Mouse (Mus musculus): Measurements from ENCODE around the gene Rpl12. TPM values are rescaled to one million over a fixed set of nuclear protein-coding genes. Genes with fewer than 3 reads are reported as not detected.
A peak's percentile ranks its signal among the peaks of the same experiment; 100 is the strongest.

Rpl12 gene
- 141 and 162 TPM in 2 replicates for polyA plus RNA-seq (2015; fragmentation: Nextera tagmentation; extraction: Ambion mirVana)

GRCm38 (mm10) chr2:32961192-32961995, at the start of gene Rpl12, which contains the start of gene Lrsam1:
Gene Rpl12 (plus strand): TSS chr2:32961559.
Gene Lrsam1 (minus strand): TSS chr2:32961614.
- Histone ChIP-seq H3K9me3 (ENCODE audit: control insufficient read depth, low read length) (no peaks in the 10 kb centered on the region), H3K4me1 (ENCODE audit: control insufficient read depth, insufficient read depth, low read length) (peaks cover 34% of the 10 kb centered on the region), H3K9ac (ENCODE audit: low read depth, low read length) (peak within 1 kb of the TSS; percentile 95), H3K4me2 (ENCODE audit: low read depth, low read length) (peak within 1 kb of the TSS; percentile 90), H3K27me3 (replicated peaks; ENCODE audit: control insufficient read depth, insufficient read depth, low read length) (no peaks in the 10 kb centered on the region), H3K4me3 (ENCODE audit: low read length) (peak within 1 kb of the TSS; percentile 96), H3K27ac (ENCODE audit: low read length) (peak within 1 kb of the TSS; percentile 92), H3K36me3 (ENCODE audit: control insufficient read depth, insufficient read depth, low read length) (peaks cover 20% of the 10 kb centered on the region)
- ATAC-seq, result peak; percentile 90
- WGBS, result 2% methylated on average over 55 of the region's 55 CpGs

- H3K36me3 ChIP-seq (ENCODE audit: control insufficient read depth, insufficient read depth, low read length), result peaks cover 7% of the 10 kb centered on the region
- WGBS, result 82% methylated on average over 7 of the region's 7 CpGs
- H3K4me2 ChIP-seq (ENCODE audit: low read depth, low read length), result no peak overlapping the region
- ATAC-seq, result no peak
- H3K9ac ChIP-seq (ENCODE audit: low read depth, low read length), result no peak overlapping the region
- H3K27ac ChIP-seq (ENCODE audit: low read length), result no peak overlapping the region
- no peak overlapping the region for H3K4me3 ChIP-seq (ENCODE audit: low read length)
- peaks cover 39% of the 10 kb centered on the region for H3K4me1 ChIP-seq (ENCODE audit: control insufficient read depth, insufficient read depth, low read length)
- no peaks in the 10 kb centered on the region for H3K27me3 ChIP-seq (replicated peaks; ENCODE audit: control insufficient read depth, insufficient read depth, low read length)
- no peaks in the 10 kb centered on the region for H3K9me3 ChIP-seq (ENCODE audit: control insufficient read depth, low read length)
Observed at GRCm38 (mm10) chr2:32911639-32912182, 49.6 kb upstream of the Rpl12 start.

- Histone ChIP-seq H3K27ac (ENCODE audit: low read length) (no peak overlapping the region), H3K36me3 (ENCODE audit: control insufficient read depth, insufficient read depth, low read length) (peaks cover 7% of the 10 kb centered on the region), H3K9me3 (ENCODE audit: control insufficient read depth, low read length) (no peaks in the 10 kb centered on the region), H3K4me3 (ENCODE audit: low read length) (no peak overlapping the region), H3K27me3 (replicated peaks; ENCODE audit: control insufficient read depth, insufficient read depth, low read length) (no peaks in the 10 kb centered on the region), H3K4me2 (ENCODE audit: low read depth, low read length) (no peak overlapping the region), H3K4me1 (ENCODE audit: control insufficient read depth, insufficient read depth, low read length) (peaks cover 33% of the 10 kb centered on the region), H3K9ac (ENCODE audit: low read depth, low read length) (0 out of 2 replicates have a peak overlapping the region, but pooled peaks have one; percentile 10)
- WGBS, result 30% methylated on average over 19 of the region's 19 CpGs
- no peak for ATAC-seq
Observed at GRCm38 (mm10) chr2:32912210-32912804, 49.1 kb upstream of the Rpl12 start.

DNA sequence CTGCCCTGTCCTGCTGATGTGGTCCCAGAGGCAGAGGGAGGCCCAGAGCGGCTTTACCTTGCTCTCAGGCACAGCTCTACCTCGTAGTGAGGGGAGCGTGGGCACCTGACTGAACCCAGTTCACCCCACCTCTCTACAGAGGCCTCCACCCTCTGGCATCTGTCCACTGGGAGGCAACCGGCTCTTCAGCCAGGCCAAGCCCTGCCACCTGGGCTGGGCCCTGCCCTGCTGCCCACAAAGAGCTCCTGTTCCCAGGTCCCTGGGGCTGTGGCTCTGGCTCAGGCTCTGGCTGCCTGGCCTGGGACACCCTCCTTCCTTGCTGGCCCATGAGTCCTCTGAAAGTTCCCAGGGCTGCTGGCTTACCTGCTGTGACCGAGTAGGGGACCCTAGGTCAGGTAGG, 47.0 kb upstream of the Rpl12 start:
- peaks cover 13% of the 10 kb centered on the region for H3K4me1 ChIP-seq (ENCODE audit: control insufficient read depth, insufficient read depth, low read length)
- H3K9ac ChIP-seq (ENCODE audit: low read depth, low read length), result peak overlapping the region; percentile 64
- peaks cover 7% of the 10 kb centered on the region for H3K36me3 ChIP-seq (ENCODE audit: control insufficient read depth, insufficient read depth, low read length)
- ATAC-seq, result no peak
- peak overlapping the region; percentile 87 for H3K27ac ChIP-seq (ENCODE audit: low read length)
- no peak overlapping the region for H3K4me3 ChIP-seq (ENCODE audit: low read length)
- H3K4me2 ChIP-seq (ENCODE audit: low read depth, low read length), result no peak overlapping the region
- WGBS, result 62% methylated on average over 5 of the region's 5 CpGs
- no peaks in the 10 kb centered on the region for H3K27me3 ChIP-seq (replicated peaks; ENCODE audit: control insufficient read depth, insufficient read depth, low read length)
- no peaks in the 10 kb centered on the region for H3K9me3 ChIP-seq (ENCODE audit: control insufficient read depth, low read length)

DNA sequence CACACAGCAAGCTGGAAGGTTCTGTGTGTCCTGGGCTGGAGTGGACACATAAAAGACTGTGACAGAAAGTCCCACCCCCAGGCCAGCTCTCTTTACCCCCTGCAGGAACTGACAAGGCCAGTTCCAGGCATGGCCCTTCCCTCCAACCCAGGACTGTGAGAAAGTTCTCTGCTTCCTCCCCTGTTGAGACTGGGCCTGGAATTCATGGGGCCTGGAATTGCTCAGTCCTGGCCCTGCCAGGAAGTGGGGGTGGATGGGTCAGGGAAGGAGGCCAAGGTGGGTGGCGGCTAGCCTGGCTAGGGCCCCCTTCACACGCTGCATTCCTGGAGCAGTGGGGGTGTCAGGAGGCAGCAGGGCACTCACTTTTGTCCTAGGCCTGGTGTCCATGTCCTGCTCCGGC, 46.5 kb upstream of the Rpl12 start:
- H3K4me1 ChIP-seq (ENCODE audit: control insufficient read depth, insufficient read depth, low read length), result peaks cover 13% of the 10 kb centered on the region
- no peaks in the 10 kb centered on the region for H3K27me3 ChIP-seq (replicated peaks; ENCODE audit: control insufficient read depth, insufficient read depth, low read length)
- 45% methylated on average over 3 of the region's 3 CpGs for WGBS
- H3K4me3 ChIP-seq (ENCODE audit: low read length), result no peak overlapping the region
- H3K27ac ChIP-seq (ENCODE audit: low read length), result peak overlapping the region; percentile 87
- no peak overlapping the region for H3K4me2 ChIP-seq (ENCODE audit: low read depth, low read length)
- peaks cover 11% of the 10 kb centered on the region for H3K36me3 ChIP-seq (ENCODE audit: control insufficient read depth, insufficient read depth, low read length)
- H3K9me3 ChIP-seq (ENCODE audit: control insufficient read depth, low read length), result no peaks in the 10 kb centered on the region
- peak overlapping the region; percentile 64 for H3K9ac ChIP-seq (ENCODE audit: low read depth, low read length)
- peak; percentile 64 for ATAC-seq

- Histone ChIP-seq H3K9me3 (ENCODE audit: control insufficient read depth, low read length) (no peaks in the 10 kb centered on the region), H3K27ac (ENCODE audit: low read length) (no peak overlapping the region; the same call in 1 of the 2 replicates), H3K27me3 (replicated peaks; ENCODE audit: control insufficient read depth, insufficient read depth, low read length) (no peaks in the 10 kb centered on the region), H3K4me2 (ENCODE audit: low read depth, low read length) (no peak overlapping the region), H3K36me3 (ENCODE audit: control insufficient read depth, insufficient read depth, low read length) (peaks cover 15% of the 10 kb centered on the region), H3K4me1 (ENCODE audit: control insufficient read depth, insufficient read depth, low read length) (peaks cover 13% of the 10 kb centered on the region), H3K9ac (ENCODE audit: low read depth, low read length) (no peak overlapping the region), H3K4me3 (ENCODE audit: low read length) (no peak overlapping the region)
- ATAC-seq, result no peak
- 76% methylated on average over 11 of the region's 11 CpGs for WGBS
Observed at GRCm38 (mm10) chr2:32917526-32917925, 43.8 kb upstream of the Rpl12 start.

DNA sequence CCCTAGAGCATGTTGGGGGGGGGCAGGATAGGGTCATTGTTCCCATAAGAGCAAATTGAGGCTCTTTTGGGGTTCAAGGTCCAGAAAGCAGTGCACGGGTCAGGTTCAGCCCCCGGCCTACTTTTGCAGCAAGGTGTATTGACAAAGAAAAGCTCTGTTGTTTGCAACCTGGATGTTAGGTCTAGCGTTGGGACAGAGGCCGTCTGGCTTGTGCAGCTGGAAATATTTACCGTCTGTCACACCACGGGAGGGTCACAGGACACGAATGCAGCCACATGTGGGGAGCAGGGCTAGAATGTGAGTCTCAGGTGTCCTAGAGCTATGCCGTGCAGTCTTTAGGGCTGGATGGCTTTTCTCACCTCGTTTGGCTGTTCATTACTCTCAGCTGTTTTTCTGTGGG, 43.0 kb upstream of the Rpl12 start:
- H3K9ac ChIP-seq (ENCODE audit: low read depth, low read length), result no peak overlapping the region
- H3K27ac ChIP-seq (ENCODE audit: low read length), result no peak overlapping the region
- no peaks in the 10 kb centered on the region for H3K9me3 ChIP-seq (ENCODE audit: control insufficient read depth, low read length)
- H3K4me3 ChIP-seq (ENCODE audit: low read length), result no peak overlapping the region
- WGBS, result 73% methylated on average over 9 of the region's 9 CpGs
- no peak for ATAC-seq
- no peak overlapping the region for H3K4me2 ChIP-seq (ENCODE audit: low read depth, low read length)
- peaks cover 15% of the 10 kb centered on the region for H3K36me3 ChIP-seq (ENCODE audit: control insufficient read depth, insufficient read depth, low read length)
- H3K4me1 ChIP-seq (ENCODE audit: control insufficient read depth, insufficient read depth, low read length), result peaks cover 13% of the 10 kb centered on the region
- no peaks in the 10 kb centered on the region for H3K27me3 ChIP-seq (replicated peaks; ENCODE audit: control insufficient read depth, insufficient read depth, low read length)

- Histone ChIP-seq H3K27me3 (replicated peaks; ENCODE audit: control insufficient read depth, insufficient read depth, low read length) (no peaks in the 10 kb centered on the region), H3K9me3 (ENCODE audit: control insufficient read depth, low read length) (no peaks in the 10 kb centered on the region), H3K4me2 (ENCODE audit: low read depth, low read length) (no peak overlapping the region), H3K36me3 (ENCODE audit: control insufficient read depth, insufficient read depth, low read length) (peaks cover 8% of the 10 kb centered on the region; the same call in 1 of the 2 replicates), H3K27ac (ENCODE audit: low read length) (no peak overlapping the region), H3K9ac (ENCODE audit: low read depth, low read length) (no peak overlapping the region), H3K4me3 (ENCODE audit: low read length) (no peak overlapping the region), H3K4me1 (ENCODE audit: control insufficient read depth, insufficient read depth, low read length) (no peaks in the 10 kb centered on the region)
- 78% methylated on average over 7 of the region's 7 CpGs for WGBS
- ATAC-seq, result no peak
Observed at GRCm38 (mm10) chr2:32921235-32921634, 40.1 kb upstream of the Rpl12 start.

- ATAC-seq, result no peak
- 0 out of 2 replicates have a peak, but pooled peaks cover 8% of the 10 kb centered on the region for H3K36me3 ChIP-seq (ENCODE audit: control insufficient read depth, insufficient read depth, low read length)
- H3K4me1 ChIP-seq (ENCODE audit: control insufficient read depth, insufficient read depth, low read length), result no peaks in the 10 kb centered on the region
- no peaks in the 10 kb centered on the region for H3K9me3 ChIP-seq (ENCODE audit: control insufficient read depth, low read length)
- 91% methylated on average over 15 of the region's 15 CpGs for WGBS
- no peak overlapping the region for H3K27ac ChIP-seq (ENCODE audit: low read length)
- no peak overlapping the region for H3K4me3 ChIP-seq (ENCODE audit: low read length)
- no peaks in the 10 kb centered on the region for H3K27me3 ChIP-seq (replicated peaks; ENCODE audit: control insufficient read depth, insufficient read depth, low read length)
- H3K4me2 ChIP-seq (ENCODE audit: low read depth, low read length), result no peak overlapping the region
- no peak overlapping the region for H3K9ac ChIP-seq (ENCODE audit: low read depth, low read length)
Observed at GRCm38 (mm10) chr2:32921801-32922380, 39.5 kb upstream of the Rpl12 start.
